Mouse (Mus musculus) lung, embryonic 15.5 days (tissue): ENCODE measurements at regions not wholly inside any gene's neighbourhood (a gene's known extent, or its start where the extent isn't known, plus 50 kb on each side); places are given as distances from the start of the nearest gene placed in this dataset.

ENCODE experiments used
- ATAC-seq: fragments of 200-750 bp; cut with Nextera tagmentation; 2 replicates; pipeline ENCODE4 v1.8.0; 2017; ENCODE audit warnings: moderate number of reproducible peaks, borderline replicate concordance; ENCODE audit not compliant: low FRiP score, low TSS enrichment; ENCODE audit errors: extremely low read depth
- H3K27ac ChIP-seq: fragments of 300-500 bp; sonication (generic); 2 replicates; pipeline ENCODE4 v1.5.1; 2015; ENCODE audit warnings: moderate library complexity, mild to moderate bottlenecking, inconsistent platforms
- H3K27me3 ChIP-seq: fragments of 300-500 bp; sonication (generic); 2 replicates; pipeline ENCODE4 v1.6.1; 2015; ENCODE audit warnings: inconsistent platforms
- H3K36me3 ChIP-seq: fragments of 300-500 bp; sonication (generic); 2 replicates; pipeline ENCODE4 v1.6.1; 2015; ENCODE audit warnings: inconsistent platforms
- H3K4me1 ChIP-seq: fragments of 300-500 bp; sonication (generic); 2 replicates; pipeline ENCODE4 v1.6.1; 2015; ENCODE audit warnings: inconsistent platforms
- H3K4me2 ChIP-seq: fragments of 300-500 bp; sonication (generic); 2 replicates; pipeline ENCODE4 v1.6.1; 2015; ENCODE audit warnings: inconsistent platforms, mild to moderate bottlenecking, moderate library complexity
- H3K4me3 ChIP-seq: fragments of 300-500 bp; sonication (generic); 2 replicates; pipeline ENCODE4 v1.5.1; 2015; ENCODE audit warnings: mild to moderate bottlenecking, inconsistent platforms
- H3K9ac ChIP-seq: fragments of 300-500 bp; sonication (generic); 2 replicates; pipeline ENCODE4 v1.6.1; 2015; ENCODE audit warnings: inconsistent platforms
- H3K9me3 ChIP-seq: fragments of 300-500 bp; sonication (generic); 2 replicates; pipeline ENCODE4 v1.6.1; 2016; ENCODE audit warnings: inconsistent platforms
- WGBS: fragments of 180-500 bp; shearing (Covaris S2); methylation state at CpG from one replicate; pipeline ENCODE4 v1.1.7; 2015; 5-methylcytosine and 5-hydroxymethylcytosine counted together

DNA sequence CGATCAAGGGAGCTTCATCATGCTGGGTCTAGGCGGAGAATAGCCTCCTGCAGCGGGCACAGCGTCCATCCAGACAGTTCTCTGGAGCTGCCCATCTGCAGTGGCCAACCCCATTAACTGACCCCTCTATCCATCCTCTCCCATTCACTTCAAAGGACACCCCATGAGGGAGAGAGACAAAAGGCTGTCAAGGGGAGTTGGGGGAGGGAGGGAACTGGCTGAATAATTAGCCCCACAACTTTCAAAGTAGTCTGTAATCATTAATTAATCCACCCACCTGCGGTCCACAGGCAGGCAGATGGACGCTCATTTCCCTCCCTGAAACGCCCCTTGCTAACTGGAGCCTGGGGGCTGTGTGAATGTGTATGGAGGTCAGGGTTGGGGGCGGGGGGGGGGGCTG is 433.7 kb downstream of the Cd83 start:
- 56% methylated on average over 8 of the region's 8 CpGs for whole genome bisulfite sequencing
- no peak for ATAC-seq
- Histone ChIP-seq H3K27ac (no peak overlapping the region), H3K9me3 (no peaks in the 10 kb centered on the region), H3K4me2 (no peak overlapping the region), H3K9ac (no peak overlapping the region), H3K27me3 (no peaks in the 10 kb centered on the region), H3K4me3 (no peak overlapping the region), H3K36me3 (no peaks in the 10 kb centered on the region), H3K4me1 (peaks cover 8% of the 10 kb centered on the region; the same call in 1 of the 2 replicates)

DNA sequence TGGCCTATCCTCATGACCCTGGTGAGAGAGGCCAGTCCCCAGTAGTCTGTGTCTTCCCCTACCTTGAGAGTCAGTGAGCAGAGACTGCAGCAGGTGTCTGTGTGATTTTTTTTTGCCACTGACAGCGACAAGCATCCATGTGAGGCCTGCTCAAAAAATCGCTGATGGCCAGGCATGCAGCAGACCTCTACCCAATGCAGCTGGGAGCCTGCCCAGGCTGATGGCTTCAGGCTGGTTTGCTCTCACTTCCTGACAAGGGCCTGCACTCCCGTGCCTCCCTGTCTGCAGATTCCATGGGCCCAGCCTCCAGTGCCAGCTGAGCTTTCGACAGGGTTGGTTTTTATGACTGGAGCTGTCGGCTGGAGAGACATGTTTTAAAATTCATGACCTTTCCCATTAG is 437.1 kb downstream of the Cd83 start:
- WGBS = 41% methylated on average over 5 of the region's 5 CpGs
- ATAC-seq = no peak
- peaks cover 8% of the 10 kb centered on the region; the same call in 1 of the 2 replicates for H3K4me1 ChIP-seq
- no peaks in the 10 kb centered on the region for H3K27me3 ChIP-seq
- no peak overlapping the region for H3K9ac ChIP-seq
- no peaks in the 10 kb centered on the region for H3K36me3 ChIP-seq
- no peak overlapping the region for H3K27ac ChIP-seq
- no peak overlapping the region for H3K4me2 ChIP-seq
- no peaks in the 10 kb centered on the region for H3K9me3 ChIP-seq
- H3K4me3 ChIP-seq = no peak overlapping the region

DNA sequence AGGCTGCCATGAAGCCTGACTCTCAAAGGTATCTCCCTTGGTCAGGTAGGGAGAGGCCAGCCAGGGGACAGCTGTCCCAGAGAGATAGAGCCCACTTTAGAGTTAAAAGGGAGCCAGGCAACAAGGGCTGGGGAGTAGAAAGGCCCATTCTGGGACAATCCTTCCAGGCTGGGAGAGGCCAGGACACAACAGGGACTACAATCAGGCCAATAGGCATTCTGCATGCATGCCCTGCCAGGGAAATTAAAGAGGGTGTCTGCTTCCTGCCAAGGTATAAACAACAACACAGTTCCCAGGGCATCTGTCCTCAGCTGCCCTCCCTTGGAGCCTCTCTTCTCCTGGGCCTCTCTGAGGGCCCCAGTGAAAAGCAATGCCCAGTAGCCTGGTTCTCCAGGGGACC is 437.8 kb downstream of the Cd83 start:
- Histone ChIP-seq H3K4me3 (no peak overlapping the region), H3K9me3 (no peaks in the 10 kb centered on the region), H3K27ac (no peak overlapping the region), H3K4me1 (peaks cover 8% of the 10 kb centered on the region; the same call in 1 of the 2 replicates), H3K9ac (no peak overlapping the region), H3K4me2 (no peak overlapping the region), H3K36me3 (no peaks in the 10 kb centered on the region), H3K27me3 (no peaks in the 10 kb centered on the region)
- ATAC-seq = no peak

DNA sequence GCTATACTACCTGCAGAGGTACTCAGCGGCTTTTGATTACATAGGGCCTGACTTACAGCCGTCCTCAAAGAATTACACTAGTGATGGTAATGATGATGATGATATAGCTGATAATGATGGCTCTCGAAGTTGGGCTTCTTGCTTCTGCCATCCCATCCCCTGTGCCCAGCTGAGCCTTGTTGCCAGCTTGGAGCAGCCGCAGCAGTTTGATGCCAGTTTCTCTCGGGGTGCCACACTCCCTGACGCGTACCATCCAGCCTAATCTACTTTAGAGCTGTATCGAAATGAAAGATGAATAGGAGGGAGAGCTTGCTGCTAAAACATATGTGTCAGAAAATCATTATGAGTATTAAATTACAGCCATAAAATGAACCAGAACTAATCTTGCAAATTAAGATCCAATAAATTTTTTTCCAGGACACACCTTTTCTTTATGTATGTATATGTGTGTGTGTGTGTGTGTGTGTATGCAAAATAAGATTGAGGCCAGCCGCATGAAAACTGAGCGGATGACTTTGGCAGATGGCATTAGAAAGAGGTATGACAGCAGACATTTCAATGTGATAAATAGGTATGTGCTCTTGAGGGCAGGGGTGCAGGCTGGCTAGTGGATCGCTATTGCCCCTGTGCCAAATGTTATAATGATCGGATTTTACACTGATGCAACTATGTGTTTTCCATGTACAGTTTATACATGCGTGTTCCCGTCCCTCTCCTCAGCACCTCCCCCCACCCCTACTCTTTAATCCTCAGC is 443.3 kb downstream of the Cd83 start:
- Histone ChIP-seq H3K9ac (no peak overlapping the region), H3K4me3 (no peak overlapping the region), H3K27ac (peak overlapping the region; percentile 44; the same call in 1 of the 2 replicates), H3K36me3 (no peaks in the 10 kb centered on the region), H3K9me3 (no peaks in the 10 kb centered on the region), H3K27me3 (no peaks in the 10 kb centered on the region), H3K4me2 (peak overlapping the region; percentile 36), H3K4me1 (peaks cover 9% of the 10 kb centered on the region)
- 0 out of 2 replicates have a peak, but pooled peaks have one; percentile 3 for ATAC-seq
- 73% methylated on average over 14 of the region's 14 CpGs for WGBS

DNA sequence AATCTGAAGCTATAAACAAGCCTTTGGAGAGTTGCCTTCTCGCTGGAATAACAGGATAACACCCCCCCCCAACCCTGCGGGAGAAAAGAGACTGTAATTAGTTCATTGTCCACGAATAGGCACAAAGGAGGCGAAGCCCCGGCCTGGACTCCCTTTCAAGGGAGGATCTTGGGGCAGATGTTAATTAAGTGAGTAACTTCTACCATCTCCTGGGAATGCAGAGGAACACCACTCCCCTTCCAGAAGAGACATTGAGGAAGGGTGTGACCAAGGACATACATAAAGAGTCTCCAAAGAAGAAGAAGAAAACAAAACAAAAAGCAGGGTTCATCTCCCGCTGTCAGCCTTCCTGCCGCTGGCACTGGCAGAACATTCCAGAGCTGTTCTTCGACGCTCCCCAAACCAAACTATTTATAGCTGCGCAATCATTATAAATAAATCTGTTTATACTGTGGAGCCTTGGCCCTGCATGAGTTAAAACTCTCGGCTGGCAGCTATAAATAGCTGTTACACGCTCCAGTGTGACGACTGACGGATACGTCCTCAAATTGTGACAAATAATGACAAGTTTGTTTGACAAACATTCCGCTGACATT is 444.1 kb downstream of the Cd83 start:
- Histone ChIP-seq H3K4me2 (peak overlapping the region; percentile 36), H3K27me3 (no peaks in the 10 kb centered on the region), H3K4me1 (peaks cover 9% of the 10 kb centered on the region), H3K36me3 (no peaks in the 10 kb centered on the region), H3K9ac (no peak overlapping the region), H3K27ac (peak overlapping the region; percentile 44), H3K4me3 (peak overlapping the region; percentile 5; the same call in 1 of the 2 replicates), H3K9me3 (no peaks in the 10 kb centered on the region)
- WGBS = 15% methylated on average over 16 of the region's 16 CpGs
- ATAC-seq = peak; percentile 72

DNA sequence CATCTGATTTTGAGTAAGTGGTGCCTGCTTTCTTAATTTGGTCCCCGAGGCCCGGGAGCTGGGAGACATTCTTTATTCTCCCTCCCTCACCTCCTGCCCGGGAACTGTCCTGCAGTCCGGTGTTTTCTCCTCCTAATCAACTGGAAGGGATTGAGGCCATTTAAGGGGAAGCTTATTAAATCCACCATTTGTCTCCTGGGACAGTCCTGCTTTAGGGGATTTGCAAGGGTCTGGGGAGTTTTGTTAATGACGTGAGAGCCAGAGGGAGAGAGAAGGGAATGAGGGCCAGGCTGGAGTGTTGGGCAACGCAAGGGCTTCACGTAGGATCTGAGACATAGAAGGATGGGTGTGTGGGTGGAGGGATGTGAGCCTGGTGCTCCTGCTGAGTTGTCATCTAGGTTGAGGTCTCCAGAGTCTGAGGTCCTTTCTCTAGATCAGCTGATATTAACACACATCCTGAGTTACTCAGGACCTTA is 444.6 kb downstream of the Cd83 start:
- H3K4me2 ChIP-seq = peak overlapping the region; percentile 36

DNA sequence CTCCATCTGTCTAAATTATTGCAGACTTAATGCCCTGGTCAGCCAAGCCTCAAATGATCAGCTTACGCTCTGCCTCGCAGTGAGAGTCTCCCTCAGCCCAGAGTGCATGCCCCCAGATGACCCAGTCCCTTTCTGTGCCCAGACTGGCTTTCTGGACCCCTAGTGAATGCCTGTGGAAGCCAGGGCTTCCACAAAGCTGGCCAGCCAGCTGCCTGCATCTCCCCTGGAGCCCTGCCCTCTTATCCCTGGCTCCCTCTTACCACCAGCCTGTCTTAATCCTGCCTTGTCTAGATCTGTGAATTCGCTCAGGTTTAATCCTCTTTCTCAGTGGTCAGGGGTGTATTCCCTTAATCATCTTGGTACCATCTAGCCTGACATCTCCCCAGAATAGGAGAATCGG is 446.8 kb downstream of the Cd83 start:
- Histone ChIP-seq H3K4me3 (no peak overlapping the region), H3K27me3 (no peaks in the 10 kb centered on the region), H3K4me1 (peaks cover 9% of the 10 kb centered on the region), H3K4me2 (no peak overlapping the region), H3K9ac (no peak overlapping the region), H3K9me3 (no peaks in the 10 kb centered on the region), H3K36me3 (no peaks in the 10 kb centered on the region), H3K27ac (no peak overlapping the region)
- ATAC-seq = no peak
- WGBS = 70% methylated on average over 4 of the region's 4 CpGs

More for the DNA sequence above, 444.6 kb downstream of the Cd83 start:
- H3K36me3 ChIP-seq = no peaks in the 10 kb centered on the region
- H3K4me1 ChIP-seq = peaks cover 9% of the 10 kb centered on the region
- H3K27ac ChIP-seq = peak overlapping the region; percentile 44
- peak overlapping the region; percentile 5; the same call in 1 of the 2 replicates for H3K4me3 ChIP-seq
- ATAC-seq = peak; percentile 55; the same call in 1 of the 2 replicates
- H3K27me3 ChIP-seq = no peaks in the 10 kb centered on the region
- 8% methylated on average over 7 of the region's 7 CpGs for WGBS
- H3K9ac ChIP-seq = no peak overlapping the region
- no peaks in the 10 kb centered on the region for H3K9me3 ChIP-seq

DNA sequence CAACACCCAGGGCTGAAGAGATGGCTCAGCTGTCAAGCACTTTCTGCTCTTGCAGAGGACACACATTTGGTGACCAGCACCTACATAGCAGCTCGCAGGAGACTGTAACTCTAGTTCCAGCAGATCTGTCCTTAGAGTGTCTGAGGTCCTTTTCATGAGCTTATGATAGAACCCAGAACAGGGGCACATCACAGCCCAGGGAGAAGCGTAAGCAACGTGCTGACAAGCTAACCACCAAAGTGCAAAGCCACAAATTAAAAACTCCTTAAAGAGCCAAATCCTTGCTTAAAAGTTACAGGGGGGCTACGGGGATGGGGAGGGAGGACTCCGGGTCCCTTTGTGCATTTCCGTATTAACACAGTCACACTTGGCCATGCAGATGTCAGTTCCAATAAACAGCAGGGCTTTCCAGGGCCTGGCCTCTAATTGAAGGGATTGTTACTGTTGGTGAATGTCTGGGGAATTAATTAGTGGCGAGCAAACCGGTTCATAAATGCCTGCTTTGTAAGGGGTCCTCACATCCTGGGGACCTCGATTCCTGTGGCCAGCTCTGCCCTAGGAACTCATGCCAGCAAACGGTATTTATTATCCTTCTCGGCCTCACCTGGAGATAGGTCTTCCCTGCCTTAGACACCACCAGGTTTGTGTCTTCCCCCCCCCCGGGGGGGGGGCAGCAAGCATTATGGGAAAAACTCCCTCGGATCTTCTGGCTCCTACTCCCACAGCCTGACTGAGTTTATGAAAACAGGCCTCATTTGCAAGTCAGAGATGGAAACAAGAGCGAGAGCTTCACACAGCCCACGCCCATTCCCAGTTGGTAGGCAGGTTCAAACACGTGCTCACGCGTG is 447.5 kb downstream of the Cd83 start:
- no peaks in the 10 kb centered on the region for H3K36me3 ChIP-seq
- H3K4me3 ChIP-seq = no peak overlapping the region
- ATAC-seq = no peak
- no peak overlapping the region for H3K4me2 ChIP-seq
- no peak overlapping the region for H3K27ac ChIP-seq
- H3K4me1 ChIP-seq = peaks cover 9% of the 10 kb centered on the region
- no peaks in the 10 kb centered on the region for H3K27me3 ChIP-seq
- no peak overlapping the region for H3K9ac ChIP-seq
- 67% methylated on average over 18 of the region's 18 CpGs for WGBS
- no peaks in the 10 kb centered on the region for H3K9me3 ChIP-seq

DNA sequence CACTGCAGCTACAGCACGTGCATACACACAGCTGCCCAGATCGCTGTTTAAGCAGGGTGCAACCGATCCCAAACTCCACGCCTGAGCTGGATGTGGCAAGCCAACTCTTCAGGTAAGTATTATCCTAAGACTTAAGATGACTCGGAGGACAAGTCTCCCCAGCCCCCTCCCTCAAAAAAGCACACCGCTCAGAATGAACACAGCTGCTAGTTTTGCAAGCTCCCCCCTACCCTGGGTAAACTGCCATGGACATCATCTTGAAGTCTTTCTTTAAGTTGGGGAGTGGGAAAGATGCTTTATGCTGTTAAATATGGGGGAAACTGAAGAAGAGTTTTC is 448.1 kb downstream of the Cd83 start:
- no peak overlapping the region for H3K4me3 ChIP-seq
- H3K9ac ChIP-seq = no peak overlapping the region
- no peak overlapping the region for H3K4me2 ChIP-seq
- H3K9me3 ChIP-seq = no peaks in the 10 kb centered on the region
- no peak overlapping the region for H3K27ac ChIP-seq
- no peaks in the 10 kb centered on the region for H3K36me3 ChIP-seq
- H3K27me3 ChIP-seq = no peaks in the 10 kb centered on the region
- 79% methylated on average over 6 of the region's 6 CpGs for WGBS
- no peak for ATAC-seq
- H3K4me1 ChIP-seq = peaks cover 9% of the 10 kb centered on the region

DNA sequence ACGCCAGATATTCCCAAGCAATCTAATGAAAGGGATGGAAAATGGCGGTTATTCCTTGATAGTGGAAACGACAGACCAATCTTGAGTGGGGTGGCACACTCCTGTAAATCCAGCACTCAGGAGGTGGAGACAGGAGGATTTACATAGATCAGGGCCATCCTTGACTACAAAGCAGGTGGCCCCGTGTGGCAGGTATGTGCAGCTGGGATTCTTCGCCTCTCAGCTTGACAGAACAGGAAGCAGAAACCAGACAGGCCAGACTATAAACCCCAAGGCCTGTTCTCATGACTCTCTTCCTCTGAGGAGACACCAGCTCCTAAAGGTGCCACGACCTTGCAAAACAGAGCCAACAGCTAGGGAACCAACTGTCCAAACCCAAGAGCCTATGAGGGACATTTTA is 449.7 kb downstream of the Cd83 start:
- Histone ChIP-seq H3K4me1 (peaks cover 9% of the 10 kb centered on the region), H3K4me3 (no peak overlapping the region), H3K9me3 (no peaks in the 10 kb centered on the region), H3K36me3 (no peaks in the 10 kb centered on the region), H3K4me2 (no peak overlapping the region), H3K27ac (no peak overlapping the region), H3K27me3 (no peaks in the 10 kb centered on the region), H3K9ac (no peak overlapping the region)
- no peak for ATAC-seq
- 77% methylated on average over 6 of the region's 6 CpGs for WGBS

DNA sequence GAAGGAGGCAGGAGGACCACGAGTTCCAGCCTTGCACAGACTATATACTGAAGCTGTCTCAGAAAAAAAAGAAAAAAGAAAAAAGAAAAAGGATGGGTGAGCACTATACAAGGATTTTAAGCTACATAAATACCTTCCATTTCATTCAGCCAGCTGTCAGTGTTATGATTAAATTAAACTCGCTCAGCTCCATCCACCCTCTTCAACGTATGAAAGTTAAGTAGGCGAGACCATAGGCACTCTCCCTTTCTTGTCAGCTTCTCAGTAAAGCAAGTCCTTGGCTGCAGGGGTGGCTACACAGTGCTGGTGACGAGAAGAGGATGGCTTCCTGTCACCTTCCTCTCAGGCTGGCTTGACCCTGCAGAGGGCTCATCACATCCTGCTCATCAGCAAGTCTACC is 450.7 kb downstream of the Cd83 start:
- Histone ChIP-seq H3K27me3 (no peaks in the 10 kb centered on the region), H3K36me3 (no peaks in the 10 kb centered on the region)

DNA sequence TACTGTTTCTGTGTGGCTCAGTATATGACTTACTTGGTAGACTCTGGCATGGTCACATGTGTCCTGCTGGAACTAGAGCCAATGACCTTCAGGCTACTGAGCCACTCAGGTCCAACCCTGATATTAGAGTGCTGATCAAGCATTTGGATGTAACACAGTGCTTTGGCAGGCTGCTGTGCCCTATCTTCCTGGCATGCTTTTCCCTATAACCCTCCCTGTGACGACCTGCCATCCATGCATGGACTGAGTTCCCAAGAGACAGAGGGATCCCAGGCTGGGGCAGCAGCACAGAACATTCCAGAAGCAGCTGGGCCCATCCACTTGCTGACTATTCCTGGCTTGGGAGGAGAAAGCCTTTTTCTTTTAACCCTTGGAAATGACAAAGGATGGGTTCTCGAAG is 451.4 kb downstream of the Cd83 start:
- no peak overlapping the region for H3K4me3 ChIP-seq
- H3K36me3 ChIP-seq = no peaks in the 10 kb centered on the region
- no peak overlapping the region for H3K4me2 ChIP-seq
- no peak overlapping the region for H3K27ac ChIP-seq
- H3K9me3 ChIP-seq = no peaks in the 10 kb centered on the region
- H3K9ac ChIP-seq = no peak overlapping the region
- no peaks in the 10 kb centered on the region for H3K27me3 ChIP-seq
- 86% methylated on average over 2 of the region's 2 CpGs for WGBS
- H3K4me1 ChIP-seq = 0 out of 2 replicates have a peak, but pooled peaks cover 4% of the 10 kb centered on the region
- no peak for ATAC-seq

More for the DNA sequence above, 450.7 kb downstream of the Cd83 start:
- WGBS = 70% methylated on average over 5 of the region's 5 CpGs
- no peak overlapping the region for H3K4me3 ChIP-seq
- ATAC-seq = no peak
- no peak overlapping the region for H3K9ac ChIP-seq
- 0 out of 2 replicates have a peak, but pooled peaks cover 4% of the 10 kb centered on the region for H3K4me1 ChIP-seq
- no peaks in the 10 kb centered on the region for H3K9me3 ChIP-seq
- H3K4me2 ChIP-seq = no peak overlapping the region
- H3K27ac ChIP-seq = no peak overlapping the region
